Mouse (Mus musculus) thymus, adult 2 months (tissue): Measurements from ENCODE around the gene Hand2.

ENCODE experiments used
- CTCF ChIP-seq: fragments of 200-500 bp; IDR thresholded peaks from 2 replicates; pipeline ENCODE4 v1.5.1; 2012; ENCODE audit warnings: mild to moderate bottlenecking, control low read depth, low read length, moderate library complexity, borderline replicate concordance; ENCODE audit not compliant: control insufficient read depth, poor library complexity, insufficient read depth; ENCODE audit errors: extremely low read depth
- POLR2A ChIP-seq: fragments of 200-500 bp; IDR thresholded peaks from 2 replicates; pipeline ENCODE4 v1.6.1; 2012; ENCODE audit warnings: mild to moderate bottlenecking, low read length, control low read depth, moderate library complexity; ENCODE audit not compliant: control insufficient read depth, poor library complexity, insufficient read depth; ENCODE audit errors: extremely low read depth

DNA sequence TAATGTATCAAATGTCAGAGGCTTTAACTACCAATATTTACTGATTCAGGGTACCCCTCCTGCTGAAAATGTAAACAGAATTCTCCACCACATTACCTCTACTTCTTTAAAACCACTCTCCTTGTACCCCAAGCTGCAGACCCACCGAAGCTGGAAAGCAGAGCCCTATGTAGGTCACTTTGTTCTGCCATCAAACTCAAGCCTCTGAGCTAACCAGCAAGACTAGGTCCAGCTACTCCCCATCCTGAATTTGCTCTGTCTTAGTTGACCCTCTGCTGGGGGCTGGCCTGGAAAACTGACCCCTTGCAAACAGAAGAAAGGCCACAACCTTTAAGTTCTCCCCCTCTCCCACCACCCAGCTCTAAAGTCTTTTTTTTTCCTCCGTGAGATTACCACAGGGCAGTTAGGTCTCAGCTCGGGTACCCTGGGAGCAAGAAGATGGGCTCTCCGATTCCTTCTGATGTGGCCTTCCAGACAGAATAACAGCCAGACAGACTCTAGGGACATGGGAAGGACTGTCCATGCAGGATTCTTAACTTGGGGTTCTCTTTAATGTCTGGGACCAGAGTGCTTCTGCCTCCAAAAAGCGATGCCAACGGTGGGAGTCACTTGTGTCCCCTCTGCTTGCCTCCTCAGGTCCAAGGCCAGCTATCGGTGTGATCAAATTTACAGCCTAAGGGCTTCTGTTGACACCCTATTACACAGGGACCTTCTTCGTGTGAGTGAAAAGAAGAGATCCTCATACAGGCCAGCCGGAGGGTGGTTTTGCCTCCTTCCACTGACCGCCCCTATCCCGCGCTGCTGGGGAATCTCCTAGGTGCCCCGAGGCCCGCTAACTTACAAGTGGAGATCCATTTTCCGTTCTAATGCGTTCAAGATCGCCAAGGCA, 1.4 kb upstream of the Hand2 start:
- no peak for TF ChIP-seq CTCF
- TF ChIP-seq POLR2A = no peak
